Mouse (Mus musculus): ENCODE measurements at regions not wholly inside any gene's neighbourhood (a gene's known extent, or its start where the extent isn't known, plus 50 kb on each side); places are given as distances from the start of the nearest gene placed in this dataset.
"Not testable (repeated sequence)": the region's sequence is repeated elsewhere in the genome, so short reads cannot be mapped to it uniquely, and the experiment has no call there.

GRCm38 (mm10) chr12:106326611-106327010 lies 316.6 kb downstream of the Vrk1 start:
- Histone ChIP-seq H3K36me3 (ENCODE audit: control insufficient read depth, insufficient read depth, low read length) (no peaks in the 10 kb centered on the region), H3K27ac (ENCODE audit: control insufficient read depth, insufficient read depth, low read depth, low read length) (no peak overlapping the region), H3K4me3 (ENCODE audit: control insufficient read depth, low read depth, low read length) (no peak overlapping the region), H3K4me1 (ENCODE audit: control insufficient read depth, insufficient read depth, low read length) (no peaks in the 10 kb centered on the region), H3K27me3 (ENCODE audit: control insufficient read depth, insufficient read depth, low read length) (no peaks in the 10 kb centered on the region)
- TF ChIP-seq CTCF (IDR thresholded peaks at IDR 0.05; ENCODE audit: control insufficient read depth, insufficient read depth, insufficient replicate concordance, low read depth, low read length): no peak

- no peaks in the 10 kb centered on the region for H3K36me3 ChIP-seq (ENCODE audit: control insufficient read depth, insufficient read depth, low read length)
- no peaks in the 10 kb centered on the region for H3K27me3 ChIP-seq (ENCODE audit: control insufficient read depth, insufficient read depth, low read length)
- H3K4me1 ChIP-seq (ENCODE audit: control insufficient read depth, insufficient read depth, low read length): no peaks in the 10 kb centered on the region
- TF ChIP-seq CTCF (IDR thresholded peaks at IDR 0.05; ENCODE audit: control insufficient read depth, insufficient read depth, insufficient replicate concordance, low read depth, low read length) (no peak), POLR2A (IDR thresholded peaks at IDR 0.05; ENCODE audit: control insufficient read depth, low read depth, low read length) (no peak)
- no peak overlapping the region for H3K4me3 ChIP-seq (ENCODE audit: control insufficient read depth, low read depth, low read length)
- no peak overlapping the region for H3K27ac ChIP-seq (ENCODE audit: control insufficient read depth, insufficient read depth, low read depth, low read length)
Observed at GRCm38 (mm10) chr12:106327351-106327750, 317.3 kb downstream of the Vrk1 start.

- H3K4me1 ChIP-seq (ENCODE audit: control insufficient read depth, insufficient read depth, low read length): no peaks in the 10 kb centered on the region
- H3K27me3 ChIP-seq (ENCODE audit: control insufficient read depth, insufficient read depth, low read length): no peaks in the 10 kb centered on the region
- no peak overlapping the region for H3K4me3 ChIP-seq (ENCODE audit: control insufficient read depth, low read depth, low read length)
- H3K27ac ChIP-seq (ENCODE audit: control insufficient read depth, insufficient read depth, low read depth, low read length): no peak overlapping the region
- no peaks in the 10 kb centered on the region for H3K36me3 ChIP-seq (ENCODE audit: control insufficient read depth, insufficient read depth, low read length)
- TF ChIP-seq POLR2A (IDR thresholded peaks at IDR 0.05; ENCODE audit: control insufficient read depth, low read depth, low read length) (no peak), CTCF (IDR thresholded peaks at IDR 0.05; ENCODE audit: control insufficient read depth, insufficient read depth, insufficient replicate concordance, low read depth, low read length) (no peak)
Observed at GRCm38 (mm10) chr12:106357867-106358266, 347.8 kb downstream of the Vrk1 start.

GRCm38 (mm10) chr12:106361646-106362045 lies 351.6 kb downstream of the Vrk1 start:
- not testable (repeated sequence) for H3K27me3 ChIP-seq (ENCODE audit: control insufficient read depth, insufficient read depth, low read length); H3K4me1 ChIP-seq (ENCODE audit: control insufficient read depth, insufficient read depth, low read length); H3K4me3 ChIP-seq (ENCODE audit: control insufficient read depth, low read depth, low read length); H3K27ac ChIP-seq (ENCODE audit: control insufficient read depth, insufficient read depth, low read depth, low read length); H3K36me3 ChIP-seq (ENCODE audit: control insufficient read depth, insufficient read depth, low read length)

- Histone ChIP-seq H3K4me1 (ENCODE audit: control insufficient read depth, insufficient read depth, low read length) (peaks cover 7% of the 10 kb centered on the region), H3K27ac (ENCODE audit: control insufficient read depth, insufficient read depth, low read depth, low read length) (no peak overlapping the region), H3K27me3 (ENCODE audit: control insufficient read depth, insufficient read depth, low read length) (peaks cover 4% of the 10 kb centered on the region; the same call in 1 of the 2 replicates), H3K4me3 (ENCODE audit: control insufficient read depth, low read depth, low read length) (no peak overlapping the region), H3K36me3 (ENCODE audit: control insufficient read depth, insufficient read depth, low read length) (no peaks in the 10 kb centered on the region)
- TF ChIP-seq CTCF (IDR thresholded peaks at IDR 0.05; ENCODE audit: control insufficient read depth, insufficient read depth, insufficient replicate concordance, low read depth, low read length) (no peak), POLR2A (IDR thresholded peaks at IDR 0.05; ENCODE audit: control insufficient read depth, low read depth, low read length) (no peak)
Observed at GRCm38 (mm10) chr12:106374840-106375375, 364.9 kb downstream of the Vrk1 start.

GRCm38 (mm10) chr12:106375886-106376285 lies 365.9 kb downstream of the Vrk1 start:
- Histone ChIP-seq H3K4me3 (ENCODE audit: control insufficient read depth, low read depth, low read length) (no peak overlapping the region), H3K27me3 (ENCODE audit: control insufficient read depth, insufficient read depth, low read length) (peaks cover 4% of the 10 kb centered on the region; the same call in 1 of the 2 replicates)
- no peak for TF ChIP-seq CTCF (IDR thresholded peaks at IDR 0.05; ENCODE audit: control insufficient read depth, insufficient read depth, insufficient replicate concordance, low read depth, low read length)
- TF ChIP-seq POLR2A (IDR thresholded peaks at IDR 0.05; ENCODE audit: control insufficient read depth, low read depth, low read length): no peak

GRCm38 (mm10) chr12:106376783-106377182 lies 366.8 kb downstream of the Vrk1 start:
- H3K4me3 ChIP-seq (ENCODE audit: control insufficient read depth, low read depth, low read length): no peak overlapping the region
- peaks cover 4% of the 10 kb centered on the region; the same call in 1 of the 2 replicates for H3K27me3 ChIP-seq (ENCODE audit: control insufficient read depth, insufficient read depth, low read length)
- H3K36me3 ChIP-seq (ENCODE audit: control insufficient read depth, insufficient read depth, low read length): no peaks in the 10 kb centered on the region
- peaks cover 7% of the 10 kb centered on the region for H3K4me1 ChIP-seq (ENCODE audit: control insufficient read depth, insufficient read depth, low read length)
- TF ChIP-seq CTCF (IDR thresholded peaks at IDR 0.05; ENCODE audit: control insufficient read depth, insufficient read depth, insufficient replicate concordance, low read depth, low read length) (no peak), POLR2A (IDR thresholded peaks at IDR 0.05; ENCODE audit: control insufficient read depth, low read depth, low read length) (no peak)
- H3K27ac ChIP-seq (ENCODE audit: control insufficient read depth, insufficient read depth, low read depth, low read length): no peak overlapping the region

More at GRCm38 (mm10) chr12:106375886-106376285, 365.9 kb downstream of the Vrk1 start:
- no peaks in the 10 kb centered on the region for H3K36me3 ChIP-seq (ENCODE audit: control insufficient read depth, insufficient read depth, low read length)
- peaks cover 7% of the 10 kb centered on the region for H3K4me1 ChIP-seq (ENCODE audit: control insufficient read depth, insufficient read depth, low read length)
- no peak overlapping the region for H3K27ac ChIP-seq (ENCODE audit: control insufficient read depth, insufficient read depth, low read depth, low read length)

GRCm38 (mm10) chr12:106377281-106377680 lies 367.3 kb downstream of the Vrk1 start:
- Histone ChIP-seq H3K36me3 (ENCODE audit: control insufficient read depth, insufficient read depth, low read length) (no peaks in the 10 kb centered on the region), H3K27me3 (ENCODE audit: control insufficient read depth, insufficient read depth, low read length) (peaks cover 4% of the 10 kb centered on the region; the same call in 1 of the 2 replicates), H3K4me3 (ENCODE audit: control insufficient read depth, low read depth, low read length) (no peak overlapping the region), H3K4me1 (ENCODE audit: control insufficient read depth, insufficient read depth, low read length) (peaks cover 7% of the 10 kb centered on the region), H3K27ac (ENCODE audit: control insufficient read depth, insufficient read depth, low read depth, low read length) (no peak overlapping the region)
- no peak for TF ChIP-seq POLR2A (IDR thresholded peaks at IDR 0.05; ENCODE audit: control insufficient read depth, low read depth, low read length)
- no peak for TF ChIP-seq CTCF (IDR thresholded peaks at IDR 0.05; ENCODE audit: control insufficient read depth, insufficient read depth, insufficient replicate concordance, low read depth, low read length)

All from testis, adult 2 months (tissue).